Mouse (Mus musculus): ENCODE results near the gene D16Ertd472e. TPM values are rescaled to one million over a fixed set of nuclear protein-coding genes. Genes with fewer than 3 reads are reported as not detected.
"Not testable (repeated sequence)": the region's sequence is repeated elsewhere in the genome, so short reads cannot be mapped to it uniquely, and the experiment has no call there.

The D16Ertd472e gene
- total RNA-seq, 2 experiments from 2014 or later: 5.7 to 7.3 TPM

GRCm38 (mm10) chr16:78573016-78573415 is 3.5 kb downstream of the D16Ertd472e start:
- no peak for DNase-seq

DNA sequence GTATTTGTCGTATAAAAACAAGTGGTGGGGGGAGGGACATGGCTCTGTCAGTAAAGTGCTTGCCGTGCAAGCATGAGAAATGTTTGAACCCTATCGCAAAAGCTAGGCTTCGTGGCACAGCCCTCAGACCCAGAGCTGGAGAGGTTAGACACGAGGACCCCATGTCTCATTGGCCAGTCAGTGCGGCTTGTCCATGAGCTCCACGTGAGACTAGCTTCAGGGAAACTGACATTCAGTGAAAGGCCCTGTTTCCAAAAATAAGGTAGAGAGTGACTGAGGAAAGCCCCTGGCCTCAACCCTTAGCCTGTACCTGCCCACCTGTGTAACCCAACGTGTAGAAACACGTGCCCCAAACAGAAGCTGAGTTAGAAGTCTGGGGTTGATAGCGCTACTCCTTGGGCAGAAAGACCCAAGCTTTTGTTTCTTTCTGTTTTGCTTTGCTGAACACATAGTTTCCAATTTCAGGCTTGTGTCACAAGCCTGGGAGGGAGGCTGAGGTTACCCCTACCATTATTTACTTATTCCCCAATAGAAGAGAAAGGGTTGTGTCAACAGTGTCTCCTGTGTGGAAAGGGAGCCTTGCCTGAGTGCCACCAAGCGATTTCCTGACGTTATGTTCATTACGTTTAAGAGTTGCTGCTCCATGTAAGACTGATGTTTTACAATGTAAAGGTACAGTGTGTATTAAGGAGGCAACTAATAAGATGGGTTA is 12.2 kb downstream of the D16Ertd472e start:
- no peak for DNase-seq

DNA sequence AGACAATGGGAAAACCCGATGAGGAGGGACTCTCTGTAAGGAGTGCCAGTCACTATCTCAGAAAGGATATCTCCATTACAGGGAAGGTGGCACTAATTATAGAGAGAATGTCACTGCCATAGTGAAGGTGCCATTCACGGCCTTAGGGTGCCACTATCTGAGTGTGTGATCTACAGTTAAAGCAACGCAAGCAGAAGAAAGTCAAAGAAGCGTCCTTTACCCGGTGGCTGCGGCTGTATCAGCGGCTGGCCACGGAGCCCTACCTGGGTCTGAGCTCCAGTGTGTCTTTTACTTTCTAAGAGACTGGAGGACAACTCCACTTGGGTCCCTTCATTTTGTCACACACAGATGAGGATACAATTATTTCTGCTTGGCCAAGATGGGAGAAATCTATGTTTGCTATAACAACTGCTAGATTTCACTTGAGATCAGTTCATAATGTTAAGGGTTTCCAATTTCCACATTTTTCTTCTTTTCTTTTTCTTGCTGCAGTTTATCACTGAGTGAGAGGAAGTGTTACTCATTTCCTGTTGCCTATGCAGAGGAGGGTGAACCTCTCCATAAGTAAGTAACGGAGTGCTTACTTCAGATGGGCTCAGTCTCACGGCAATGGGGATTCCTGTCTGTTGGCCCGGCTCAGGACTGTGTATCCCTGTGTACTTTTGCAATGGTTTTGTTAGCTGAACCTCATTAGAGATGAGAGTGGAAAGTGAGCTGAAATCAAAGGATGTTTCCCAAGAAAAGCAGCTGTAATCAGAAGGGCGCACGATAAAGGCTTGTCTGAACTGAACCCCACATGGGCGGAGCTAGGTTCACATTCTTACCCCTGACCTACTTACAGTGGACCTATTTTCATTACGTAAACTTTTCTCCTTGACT is 13.2 kb downstream of the D16Ertd472e start:
- DNase-seq: no peak

DNA sequence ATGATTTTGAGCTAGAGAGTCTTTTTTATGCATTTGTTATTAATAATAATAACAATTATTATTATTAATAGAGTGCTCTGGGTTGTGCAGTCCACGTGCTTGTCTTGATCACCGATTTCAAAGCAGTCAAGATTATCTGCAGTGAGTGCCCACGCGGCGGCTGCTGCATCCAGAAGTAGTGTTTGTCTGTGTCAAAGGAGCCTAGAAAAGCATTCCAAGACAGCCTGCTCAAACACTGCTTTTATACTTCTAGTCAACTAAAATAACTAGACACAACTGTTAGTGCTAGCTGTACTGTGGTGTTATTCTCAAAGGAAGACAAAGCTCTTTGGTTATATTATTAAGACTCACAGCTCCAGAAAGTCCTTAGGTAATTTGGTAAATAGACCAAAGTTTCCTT is 15.9 kb downstream of the D16Ertd472e start:
- DNase-seq: no peak

DNA sequence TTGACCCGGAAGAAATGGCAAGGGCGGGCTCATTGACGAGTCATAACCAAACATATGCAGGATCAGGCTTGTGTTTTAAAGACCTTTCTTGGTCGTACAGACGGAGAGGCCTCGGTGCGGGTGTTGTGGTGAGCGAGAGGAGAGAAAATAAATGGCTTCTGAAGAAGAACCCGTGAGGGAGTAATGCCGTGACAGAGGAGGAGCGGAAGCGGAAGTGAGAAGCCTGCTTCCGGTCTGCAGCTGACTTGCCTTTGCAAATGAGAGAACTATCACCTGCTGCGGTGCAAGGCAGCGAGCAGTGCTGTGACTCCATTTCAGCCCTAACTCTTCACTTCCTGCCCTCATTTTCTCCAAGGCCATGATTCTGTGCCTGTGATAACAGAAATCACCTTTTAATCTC is 16.4 kb downstream of the D16Ertd472e start:
- DNase-seq: no peak

- DNase-seq: no peak
These were observed 18.9 kb downstream of the D16Ertd472e start for GRCm38 (mm10) chr16:78557573-78557972.

DNA sequence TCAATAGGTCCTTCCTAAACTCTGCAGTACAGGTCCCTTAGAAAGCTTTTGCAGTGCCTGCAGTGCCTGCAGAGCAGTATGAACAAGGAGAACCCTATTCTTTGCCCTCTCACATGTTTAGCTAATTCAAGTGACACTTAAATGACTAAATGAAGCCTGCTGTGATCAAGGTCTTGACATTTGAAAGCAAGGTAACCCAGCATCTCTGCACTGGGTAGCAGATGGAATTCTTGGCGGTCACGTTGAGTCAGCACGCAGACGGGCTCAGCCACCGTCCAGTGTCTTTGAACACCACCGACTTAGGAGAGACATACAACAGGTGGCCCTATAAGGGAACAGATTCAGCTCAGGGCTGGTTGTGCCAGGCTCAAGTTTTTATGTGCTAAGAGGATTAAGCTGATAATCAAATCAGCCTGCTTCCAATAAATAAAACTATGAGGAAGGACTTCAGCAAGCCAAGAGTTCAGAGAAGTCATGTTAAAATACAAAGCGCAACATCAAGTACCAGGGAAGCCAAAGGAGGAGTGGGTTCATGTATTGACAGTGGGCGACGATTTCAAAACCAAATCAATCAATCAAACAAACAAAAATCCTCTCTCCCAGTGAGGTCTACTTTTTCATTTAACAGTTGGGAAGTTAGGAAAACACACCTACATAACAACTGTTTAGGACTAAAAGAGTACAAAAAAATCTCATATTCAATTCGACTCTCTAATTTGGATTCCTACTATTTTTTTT is 21.4 kb downstream of the D16Ertd472e start:
- no peak for DNase-seq

DNA sequence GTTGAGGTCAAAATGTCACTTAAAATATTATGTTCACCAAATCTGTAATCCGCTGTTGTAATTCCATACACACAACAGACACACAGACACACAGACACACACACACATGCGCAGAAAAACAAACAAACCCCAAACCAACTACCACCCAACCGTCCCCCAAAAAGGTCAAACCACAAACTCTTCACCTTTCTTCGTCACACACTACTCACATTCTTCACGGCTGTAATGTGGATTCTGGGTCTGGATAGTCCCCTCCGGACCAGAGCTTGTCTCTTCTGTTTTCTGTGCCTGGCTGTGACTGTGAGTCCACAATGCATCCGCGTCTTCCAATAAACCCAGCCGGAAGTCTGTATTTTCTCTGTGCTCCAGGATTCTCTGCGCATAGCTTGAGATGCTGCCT is 29.1 kb downstream of the D16Ertd472e start:
- DNase-seq: no peak

DNA sequence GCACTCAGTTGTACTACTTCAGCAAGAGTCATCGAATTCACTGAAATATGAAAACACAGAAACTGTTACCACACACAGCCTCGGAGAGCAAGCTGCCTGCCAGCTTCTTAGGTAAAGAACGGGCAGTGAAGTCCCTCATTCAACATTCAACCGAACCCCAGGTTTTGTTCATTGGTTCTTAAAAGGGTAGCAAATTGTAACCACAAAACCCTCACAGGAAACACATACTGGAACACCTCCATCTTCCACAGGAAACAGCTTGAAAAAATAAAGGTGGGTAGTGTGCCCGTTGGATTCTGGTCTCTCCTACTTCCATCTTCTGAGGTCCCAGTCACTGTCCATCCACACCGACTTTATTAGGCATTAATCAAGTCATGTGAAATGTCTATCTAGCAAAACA is 30.0 kb downstream of the D16Ertd472e start:
- no peak for DNase-seq

DNA sequence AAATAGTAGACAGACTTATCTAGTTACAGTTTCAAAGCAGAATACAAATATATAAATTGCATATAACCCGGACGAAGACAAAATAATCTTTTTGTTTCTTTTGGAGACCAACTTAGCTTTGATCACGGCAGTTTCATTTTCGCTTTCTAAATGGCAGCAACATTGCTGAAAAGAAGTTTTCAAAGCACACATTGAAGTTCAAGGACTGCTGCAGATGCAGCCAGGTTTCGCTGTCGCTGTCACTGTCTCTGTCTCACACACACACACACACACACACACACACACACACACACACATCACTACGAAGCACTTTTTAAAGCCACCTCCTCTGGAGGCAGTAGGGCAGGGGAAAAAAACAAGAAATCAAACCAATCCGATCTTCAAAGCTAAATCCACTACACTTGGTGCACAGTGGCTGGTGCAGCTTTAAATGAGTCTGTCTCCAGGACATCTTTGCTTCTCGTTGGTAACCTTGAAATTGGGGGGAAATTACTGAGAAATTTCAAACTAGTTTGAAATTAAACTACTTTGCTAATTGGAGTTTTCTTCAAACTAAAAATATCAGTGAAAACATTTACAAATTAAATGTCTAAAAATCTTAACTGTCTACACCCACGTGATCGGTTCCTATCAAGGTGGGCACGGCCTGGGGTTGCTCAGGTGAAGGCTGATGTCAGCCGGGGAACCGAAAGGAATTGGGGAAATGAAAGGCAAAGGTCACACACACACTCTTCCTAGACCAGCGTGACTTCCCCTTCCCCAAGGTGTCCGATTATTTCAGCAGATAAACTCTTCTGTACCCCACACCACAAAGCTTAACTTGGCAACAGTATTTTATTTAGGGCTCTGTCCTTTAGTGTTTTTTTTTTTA is 35.9 kb downstream of the D16Ertd472e start:
- DNase-seq: no peak

GRCm38 (mm10) chr16:78537798-78538422 is 38.6 kb downstream of the D16Ertd472e start:
- DNase-seq: no peak

- DNase-seq: no peak
These were observed 39.2 kb downstream of the D16Ertd472e start for GRCm38 (mm10) chr16:78537322-78537721.

DNA sequence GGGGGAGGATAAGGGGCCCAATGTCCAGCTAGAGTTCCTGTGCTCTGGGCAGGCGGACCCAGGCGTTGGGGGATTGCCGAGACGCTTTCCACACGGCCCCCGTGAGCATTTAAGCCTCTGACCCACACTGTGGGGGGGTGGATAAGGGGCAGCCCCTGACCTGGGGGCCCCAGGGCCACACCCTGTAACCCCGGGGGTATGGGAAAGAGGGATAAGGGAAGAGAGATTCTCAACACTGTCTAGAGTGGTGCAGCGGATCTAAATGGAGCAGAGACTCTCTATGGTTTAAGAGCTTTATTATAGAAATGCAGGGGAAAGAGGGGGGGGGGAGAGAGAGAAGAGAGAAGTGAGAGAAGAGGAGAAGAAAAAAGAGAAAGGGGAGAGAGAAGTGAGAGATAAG is 42.0 kb downstream of the D16Ertd472e start:
- no peak for DNase-seq

DNA sequence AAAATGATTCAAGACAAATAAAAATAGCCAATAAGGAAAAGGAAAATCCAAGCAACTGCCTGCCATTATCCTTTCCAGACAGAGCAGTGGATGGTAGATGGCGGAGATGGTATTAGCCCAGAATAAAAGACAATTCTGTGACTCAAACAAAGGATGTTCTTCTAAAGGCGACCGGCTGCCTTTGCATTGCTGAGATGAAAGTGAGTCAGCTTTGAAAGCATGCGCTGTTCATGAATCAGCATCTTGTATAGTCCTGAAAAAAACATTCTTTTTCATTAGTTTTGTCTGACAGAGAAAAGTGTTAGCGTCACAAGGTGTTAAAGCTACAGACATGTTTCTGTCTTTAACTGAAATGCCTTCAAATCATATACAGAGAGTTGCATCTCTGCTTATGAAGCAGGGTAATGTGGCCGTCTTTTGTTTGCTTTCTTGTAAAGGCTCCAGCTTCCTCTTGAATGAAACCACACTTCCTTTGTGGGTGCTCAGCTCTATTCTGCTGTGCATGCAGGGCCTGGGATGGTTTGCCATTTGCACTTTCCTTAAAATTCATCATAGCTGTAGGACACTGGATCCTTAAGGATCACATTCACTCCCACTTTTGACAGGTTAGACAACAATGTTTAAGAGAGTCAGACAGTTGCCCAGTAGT is 44.4 kb downstream of the D16Ertd472e start:
- no peak for DNase-seq

DNA sequence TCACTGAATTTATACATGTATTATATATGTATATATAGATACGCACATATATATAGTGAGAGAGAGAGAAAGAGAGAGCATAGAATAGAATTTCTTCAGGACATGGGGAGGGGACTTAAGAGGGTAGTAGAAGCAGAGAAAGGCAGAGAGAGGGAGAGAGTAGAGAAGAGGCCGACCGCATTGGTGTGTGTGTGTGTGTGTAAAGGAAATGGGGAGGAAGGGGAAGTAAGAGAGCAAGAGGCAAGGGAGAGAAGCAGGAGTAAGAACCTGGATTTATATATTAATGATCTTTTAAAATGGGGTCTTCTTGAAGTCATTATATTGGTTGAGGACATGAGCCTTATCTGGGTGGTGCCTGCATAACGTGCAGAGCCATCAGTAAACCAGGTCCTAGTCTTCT is 53.5 kb downstream of the D16Ertd472e start:
- DNase-seq: no peak

- DNase-seq: no peak
These were observed 57.8 kb downstream of the D16Ertd472e start for GRCm38 (mm10) chr16:78518697-78519096.

DNA sequence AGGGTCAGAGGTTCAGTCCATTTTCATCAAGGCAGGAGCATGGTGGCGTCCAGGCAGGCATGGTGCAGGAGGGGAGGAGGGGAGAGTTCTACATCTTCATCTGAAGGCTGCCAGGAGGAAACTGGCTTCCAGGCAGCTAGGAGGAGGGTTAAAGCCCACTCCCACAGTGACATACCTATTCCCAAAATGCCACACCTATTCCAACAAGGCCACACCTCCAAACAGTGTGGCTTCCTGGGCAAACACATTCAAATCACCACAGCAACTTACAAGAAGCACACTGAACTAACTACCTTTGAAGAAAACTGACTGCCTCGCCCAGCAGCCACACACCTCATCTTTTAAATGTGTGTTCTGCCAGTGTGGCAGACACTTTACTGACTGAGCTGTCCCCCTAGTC is 59.3 kb downstream of the D16Ertd472e start:
- no peak for DNase-seq

DNA sequence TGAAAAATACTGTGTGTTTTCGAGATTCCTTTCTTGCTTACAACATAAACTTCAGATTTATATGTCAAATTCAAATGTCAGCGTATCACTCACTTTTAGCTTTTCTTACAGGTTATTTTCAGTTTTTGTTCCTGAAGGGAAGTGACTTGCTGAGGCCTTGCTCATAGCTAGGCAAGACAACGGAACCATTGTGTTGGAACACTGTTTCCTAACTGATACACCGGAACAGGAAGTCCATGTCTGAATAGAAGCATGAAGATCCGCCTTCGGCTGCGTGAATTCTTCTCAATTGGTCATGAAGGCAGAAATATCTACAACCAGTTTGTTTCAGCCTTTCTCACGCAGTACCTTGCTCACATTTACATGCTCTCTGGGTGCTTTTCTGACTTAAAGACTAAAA is 65.0 kb downstream of the D16Ertd472e start:
- DNase-seq: no peak

DNA sequence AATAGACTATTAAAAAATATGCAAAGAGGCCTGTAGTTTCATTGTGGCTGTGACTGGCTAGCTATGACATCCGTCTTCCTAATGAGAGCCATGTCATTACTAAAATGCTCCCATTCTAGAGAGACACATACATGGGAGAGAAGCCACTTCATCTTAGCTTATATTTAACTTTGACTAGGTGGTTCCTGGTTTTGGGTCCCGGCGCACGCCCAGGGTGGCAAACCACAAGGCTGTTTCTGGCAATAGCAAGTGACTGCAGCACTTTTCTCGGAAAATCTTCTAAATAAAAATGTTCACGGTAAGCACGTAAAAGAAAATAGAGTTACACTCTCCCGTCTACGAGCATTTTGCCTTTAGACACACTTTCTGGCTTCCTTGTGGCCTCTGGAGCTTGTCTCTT is 74.0 kb downstream of the D16Ertd472e start:
- DNase-seq: no peak

GRCm38 (mm10) chr16:78492696-78493095 is 83.8 kb downstream of the D16Ertd472e start:
- not testable (repeated sequence) for DNase-seq

- no peak for DNase-seq
These were observed 85.7 kb downstream of the D16Ertd472e start for GRCm38 (mm10) chr16:78490779-78491178.

Measured in gastrocnemius, postnatal 10 days (tissue).